Mouse (Mus musculus) adrenal gland, postnatal 36 days (tissue): ENCODE measurements around the gene Masp1. TPM values are rescaled to one million over a fixed set of nuclear protein-coding genes. Genes with fewer than 3 reads are reported as not detected.

Experiments used
- DNase-seq, 2 experiments: peaks; one replicate each; pipeline ENCODE4 v3.0.0; 2021; ENCODE audit warnings: mixed read lengths in 1 of 2
- total RNA-seq, 2 experiments: library from RNA; stranded (reverse); gene quantifications; 2 replicates each; pipeline ENCODE4 v1.2.3; 2021

Gene Masp1
- total RNA-seq, 2 experiments from 2014 or later = 62.4 to 152 TPM

DNA sequence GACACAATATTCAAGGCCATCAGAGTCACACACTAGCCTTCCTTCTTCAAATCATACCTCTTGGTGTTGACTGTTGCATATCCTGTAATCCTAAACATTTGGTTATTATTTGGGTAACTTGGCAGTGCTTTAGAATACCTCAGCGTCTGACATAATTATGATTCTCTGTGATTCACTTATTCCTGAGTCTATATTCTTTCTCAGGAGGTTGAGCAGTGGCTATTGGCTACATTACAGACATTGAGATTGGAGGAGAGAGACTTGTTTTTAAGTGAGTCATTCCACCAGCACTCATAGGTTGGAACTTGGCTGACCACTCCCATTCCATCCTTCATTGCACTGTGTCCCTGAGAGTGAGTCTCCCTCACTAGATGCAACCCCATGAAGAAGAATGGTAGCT lies 7.2 kb downstream of the Masp1 start:
- no peak for DNase-seq

DNA sequence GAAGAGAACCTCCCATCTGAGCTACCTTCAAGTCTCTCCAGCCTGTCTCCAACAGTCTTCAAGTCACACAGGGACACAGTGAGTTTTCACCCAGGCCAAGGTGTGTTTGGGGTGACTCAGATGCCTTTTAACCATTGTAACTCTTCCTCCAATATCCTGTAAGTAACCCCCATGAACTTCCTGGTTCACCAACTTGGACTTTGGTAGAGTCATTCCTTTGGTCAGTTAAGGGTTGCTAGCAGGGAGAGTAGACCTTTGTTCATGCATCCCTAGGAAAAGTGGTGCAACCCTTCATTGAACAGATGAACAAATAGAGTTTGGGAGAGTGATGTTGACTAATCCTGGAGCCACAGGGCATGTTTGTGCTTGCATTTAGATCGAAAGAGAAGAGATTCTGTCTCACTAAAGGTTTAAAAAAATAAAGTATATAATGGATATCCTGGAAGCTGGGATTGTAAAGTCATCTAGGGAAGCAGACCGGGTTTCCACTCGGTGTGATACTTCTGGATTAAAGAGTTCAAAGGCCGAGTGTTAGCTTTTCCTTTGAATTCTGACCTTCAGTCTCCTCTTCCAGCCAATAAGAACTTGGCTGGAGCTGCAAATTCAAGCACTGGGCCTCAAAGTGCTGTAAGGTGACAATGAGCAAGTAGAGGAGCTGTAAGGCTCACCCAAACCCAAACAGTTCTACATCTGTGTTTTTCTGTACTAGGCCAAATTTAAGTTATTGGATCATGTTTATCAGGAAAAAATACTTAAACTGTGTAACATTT lies 9.3 kb downstream of the Masp1 start:
- no peak for DNase-seq

- DNase-seq = no peak
These were observed 14.5 kb downstream of the Masp1 start for GRCm38 (mm10) chr16:23505904-23506687.

DNA sequence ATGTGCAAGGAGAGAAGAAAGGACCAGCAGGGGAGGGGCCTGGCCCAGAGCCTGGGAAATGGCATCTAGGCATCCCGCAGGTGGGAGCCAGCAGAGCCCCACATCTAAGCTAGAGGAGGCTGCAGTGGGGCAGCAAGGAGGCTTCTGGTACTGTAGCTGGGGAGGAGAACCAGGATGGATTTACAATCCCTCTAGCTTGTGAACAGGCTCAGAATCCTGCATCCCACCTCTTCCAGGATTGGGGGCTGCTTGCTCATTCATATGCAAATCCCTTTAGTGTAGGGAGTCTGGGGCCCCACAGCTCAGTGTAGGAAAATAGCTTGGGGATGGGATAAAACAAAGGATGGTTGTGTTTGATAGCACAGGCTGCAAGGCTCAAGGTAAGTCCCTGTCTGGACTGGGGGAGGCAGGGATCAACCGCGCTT lies 16.3 kb downstream of the Masp1 start:
- DNase-seq = no peak

DNA sequence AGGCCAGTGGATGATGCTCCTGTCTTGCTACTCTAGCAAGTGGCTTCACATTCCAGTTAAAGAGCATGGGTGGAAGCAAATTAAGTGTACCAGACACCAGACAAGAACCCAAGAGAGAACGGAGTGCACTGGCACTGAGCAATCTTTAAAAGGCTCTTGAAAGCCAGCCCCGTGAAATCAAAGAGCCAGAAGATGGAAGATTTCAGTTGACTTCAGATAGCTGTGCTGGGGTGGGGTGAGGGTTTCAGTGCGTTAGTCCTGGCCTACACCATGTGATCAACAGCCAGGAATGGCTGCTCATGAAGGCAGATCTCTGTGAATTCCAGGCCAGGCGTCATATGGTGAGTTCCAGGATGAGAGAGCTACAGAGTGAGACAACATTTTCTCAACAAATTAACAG lies 17.3 kb downstream of the Masp1 start:
- no peak for DNase-seq

GRCm38 (mm10) chr16:23502478-23502877 lies 18.1 kb downstream of the Masp1 start:
- DNase-seq = no peak

GRCm38 (mm10) chr16:23501288-23501687 lies 19.3 kb downstream of the Masp1 start:
- DNase-seq = no peak

DNA sequence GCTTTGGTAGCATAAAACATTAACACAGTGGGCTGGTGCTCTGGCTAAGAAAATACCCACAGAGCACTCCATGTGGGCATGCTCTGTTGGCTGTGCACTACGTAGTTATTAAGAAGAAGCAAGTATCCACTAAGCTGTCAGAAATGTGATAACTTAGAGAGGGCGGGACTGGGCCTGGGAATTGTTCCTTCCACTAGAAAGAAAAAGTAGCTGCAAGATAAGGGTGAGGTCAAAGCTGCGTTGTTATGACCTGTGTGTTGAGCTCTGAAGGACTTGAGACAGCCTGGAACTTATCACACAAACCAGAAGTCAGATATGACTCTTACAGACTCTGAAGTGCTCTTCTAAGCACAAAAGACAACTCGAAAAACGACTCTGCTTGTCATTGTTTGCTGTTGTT lies 20.1 kb downstream of the Masp1 start:
- no peak for DNase-seq

GRCm38 (mm10) chr16:23498691-23499131 lies 21.9 kb downstream of the Masp1 start:
- DNase-seq = no peak

DNA sequence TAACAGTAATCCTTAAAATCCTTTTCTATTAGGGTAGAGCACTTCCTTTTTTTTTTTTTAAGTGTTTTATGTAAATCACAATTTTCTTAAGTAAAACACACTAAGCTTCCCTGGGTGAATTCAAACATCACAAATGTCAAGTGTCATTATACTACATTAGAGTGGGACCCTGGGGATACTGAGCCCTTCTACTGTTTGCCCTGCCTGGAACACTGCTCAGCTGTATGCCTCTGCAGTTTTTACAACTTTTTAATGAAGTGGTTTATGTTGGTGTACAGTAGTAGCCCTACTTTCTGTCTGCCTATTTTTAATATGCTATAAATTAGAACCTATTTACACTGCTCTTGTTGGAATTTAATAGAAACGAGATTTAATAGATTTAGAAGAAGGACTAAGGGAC lies 22.7 kb downstream of the Masp1 start:
- no peak for DNase-seq

GRCm38 (mm10) chr16:23497440-23497839 lies 23.2 kb downstream of the Masp1 start:
- peak in 1 of 2 experiments; percentile 25 for DNase-seq

GRCm38 (mm10) chr16:23496245-23496924 lies 24.2 kb downstream of the Masp1 start:
- no peak for DNase-seq

DNA sequence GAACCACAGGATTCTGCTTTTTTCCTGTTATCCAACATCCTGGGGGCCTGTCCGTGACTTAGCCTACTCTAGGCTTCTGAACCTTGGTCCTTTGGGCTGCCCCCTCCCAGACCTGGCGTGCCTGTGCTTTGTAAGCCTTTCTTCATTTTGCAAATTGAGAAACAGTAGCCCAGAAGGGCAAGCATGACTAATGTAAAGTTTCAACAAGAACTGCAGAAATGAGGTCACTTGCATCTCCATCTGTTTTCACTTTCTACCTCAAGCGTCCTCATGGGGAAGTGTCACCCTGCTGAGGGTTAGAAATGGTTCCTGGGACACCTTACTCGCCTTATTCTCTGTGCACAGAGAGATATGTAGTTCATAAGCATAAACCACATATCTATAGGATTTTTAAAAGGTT lies 27.8 kb downstream of the Masp1 start:
- DNase-seq = peak in 1 of 2 experiments; percentile 32

DNA sequence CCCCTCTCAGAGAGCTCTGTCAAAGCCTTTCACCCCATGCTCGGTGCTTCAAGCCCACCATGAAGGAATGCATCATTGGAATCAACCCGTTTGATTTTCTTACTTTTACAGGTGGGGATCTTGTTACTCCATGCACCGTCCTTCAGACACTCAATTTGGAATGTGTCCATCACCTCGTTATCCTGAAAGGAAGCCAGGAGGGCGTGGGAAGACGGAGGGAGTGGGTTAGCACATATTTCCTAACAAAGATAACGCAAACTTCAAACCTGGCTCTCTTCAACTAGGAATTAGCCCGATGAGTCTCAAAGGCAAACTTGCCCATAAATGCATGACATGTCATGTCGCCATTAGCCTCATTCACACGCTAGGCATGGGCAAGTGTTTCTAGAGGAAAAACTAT lies 37.3 kb downstream of the Masp1 start:
- DNase-seq = no peak

- no peak for DNase-seq
These were observed 37.8 kb downstream of the Masp1 start for GRCm38 (mm10) chr16:23482846-23483245.

DNA sequence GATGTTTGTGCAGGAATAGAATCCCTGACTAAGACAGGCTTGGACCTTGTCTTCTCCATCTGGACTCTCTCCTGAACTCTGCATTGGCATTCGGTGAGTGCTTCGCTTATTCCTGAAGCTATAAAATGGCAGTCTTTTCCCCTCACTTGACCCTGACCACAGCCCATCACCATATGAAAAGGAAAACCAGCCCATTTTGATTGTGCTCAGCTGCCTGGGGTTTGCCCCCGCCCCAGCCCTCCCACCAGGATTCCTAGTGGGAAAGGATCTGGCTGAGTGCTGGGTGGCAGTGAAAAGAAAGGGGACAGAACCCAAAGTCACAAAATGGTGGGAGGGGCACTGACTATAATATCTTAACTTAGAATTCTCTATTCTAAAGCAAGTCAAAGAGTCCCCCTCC lies 38.4 kb downstream of the Masp1 start:
- DNase-seq = no peak

DNA sequence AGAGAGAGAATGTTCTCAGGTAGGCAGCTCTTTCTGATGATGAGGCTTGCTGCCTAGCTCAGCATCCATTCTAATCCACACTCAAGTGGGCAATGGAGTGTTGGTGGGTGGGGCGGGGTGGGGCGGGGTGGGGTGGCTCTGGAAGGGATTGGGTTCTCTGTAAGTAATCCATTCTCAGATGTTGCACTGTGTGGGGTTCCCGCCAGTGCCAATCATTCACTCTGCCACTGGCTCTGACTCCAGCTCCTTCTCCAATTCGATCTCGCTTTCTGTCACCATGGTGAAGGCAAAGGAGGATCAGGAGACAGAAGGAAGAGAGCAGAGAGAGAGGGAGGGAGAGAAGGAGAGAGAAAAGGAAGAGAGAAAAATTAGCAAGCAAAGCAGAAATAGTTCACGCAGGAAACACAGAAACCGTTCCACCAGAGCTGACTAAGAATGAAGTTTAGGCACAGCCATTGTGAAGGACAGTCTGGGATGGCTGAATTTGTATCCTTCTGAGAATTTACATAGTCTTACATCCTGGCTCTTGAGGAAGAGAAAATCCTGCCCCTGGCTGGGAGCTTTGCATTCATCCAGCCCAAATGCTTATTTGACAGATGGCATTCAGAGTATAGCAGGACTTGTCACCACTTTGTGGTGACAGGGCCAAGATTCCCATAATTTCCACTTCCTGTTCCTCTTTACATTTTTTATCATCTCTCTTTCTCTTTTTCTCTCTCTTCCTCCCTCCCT lies 40.6 kb downstream of the Masp1 start:
- DNase-seq = no peak

DNA sequence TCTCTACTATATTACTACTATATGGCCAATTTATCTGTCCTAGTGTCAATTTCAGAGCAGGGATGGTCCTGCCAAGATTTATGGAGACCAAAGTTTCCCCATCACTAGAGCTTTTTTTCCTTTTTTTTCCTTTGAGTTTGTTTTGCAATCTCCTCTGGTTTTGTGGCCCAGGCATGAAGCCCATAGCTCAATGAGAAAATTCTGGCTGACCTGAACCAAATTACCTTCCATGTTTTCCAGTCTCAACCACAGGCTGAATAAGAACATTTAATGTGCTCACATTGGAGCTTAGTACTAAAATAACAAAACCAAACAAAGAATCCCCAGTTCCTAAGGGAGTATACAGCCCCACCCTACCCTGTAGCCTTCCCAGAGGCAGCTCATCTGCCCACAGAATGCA lies 44.0 kb downstream of the Masp1 start:
- DNase-seq = no peak

- DNase-seq = no peak
These were observed 45.0 kb downstream of the Masp1 start for GRCm38 (mm10) chr16:23475651-23476050.

- peak in 1 of 2 experiments; percentile 20 for DNase-seq
These were observed 48.6 kb downstream of the Masp1 start for GRCm38 (mm10) chr16:23472046-23472445.

DNA sequence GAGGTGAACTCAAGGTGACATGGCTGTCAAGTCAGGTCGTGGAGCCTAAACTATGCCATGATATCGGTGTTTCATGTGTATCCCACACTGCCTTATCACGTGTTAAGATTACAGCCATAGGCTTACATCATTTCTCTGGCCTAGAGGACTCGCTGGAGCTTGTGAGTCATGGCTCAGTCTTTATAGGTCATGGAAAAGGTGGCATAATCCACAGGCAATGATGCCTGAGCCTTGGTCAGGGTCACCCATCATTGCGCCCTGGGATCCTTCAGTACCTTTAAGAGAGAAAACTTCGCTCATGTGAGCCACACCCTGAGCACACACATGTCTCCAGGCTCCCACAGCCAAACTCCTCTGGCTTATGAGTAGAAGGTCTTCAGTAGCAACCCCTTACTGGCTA lies 49.1 kb downstream of the Masp1 start:
- DNase-seq = peak; percentile 50 to 65

DNA sequence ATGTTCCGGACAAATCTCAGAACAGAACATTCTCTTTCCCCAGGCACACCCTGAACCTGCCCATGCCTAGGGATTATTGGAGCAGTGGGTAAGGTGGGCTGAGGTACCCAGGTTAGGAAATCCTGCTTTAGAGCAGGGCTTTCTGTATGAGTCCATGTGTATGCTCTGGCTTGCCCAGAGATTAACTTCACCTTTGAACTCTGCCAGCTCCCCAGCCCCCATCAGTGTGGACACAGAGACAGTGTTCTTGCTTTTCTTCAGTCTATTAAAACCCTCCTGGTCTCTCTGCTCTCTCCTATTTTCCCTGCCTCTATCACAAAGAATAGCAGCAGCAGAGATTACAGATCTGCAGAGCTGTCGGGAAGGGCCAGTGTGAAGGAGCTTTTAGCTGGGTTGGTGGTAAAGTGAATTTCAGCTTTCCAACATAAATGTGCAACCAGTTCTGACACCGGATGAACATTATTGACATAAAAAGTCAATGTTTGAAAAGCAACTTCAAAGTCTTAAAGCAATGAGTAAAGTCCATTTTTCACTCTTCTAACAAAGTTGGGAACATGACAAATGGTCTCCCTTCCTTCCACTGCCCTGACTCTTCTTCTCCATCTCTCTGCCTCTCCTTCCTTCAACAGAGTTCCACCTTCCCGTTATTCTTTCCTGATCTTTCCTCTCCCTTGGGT lies 56.8 kb downstream of the Masp1 start:
- no peak for DNase-seq
